Mouse (Mus musculus) adrenal gland (tissue): ENCODE measurements at regions not wholly inside any gene's neighbourhood (a gene's known extent, or its start where the extent isn't known, plus 50 kb on each side); places are given as distances from the start of the nearest gene placed in this dataset.

Experiments
- intact Hi-C: fragments of 180-260 bp; cut with DNase I; formaldehyde crosslinking; loops from one replicate; pipeline ENCODE4 v1.15.1; 2025

DNA sequence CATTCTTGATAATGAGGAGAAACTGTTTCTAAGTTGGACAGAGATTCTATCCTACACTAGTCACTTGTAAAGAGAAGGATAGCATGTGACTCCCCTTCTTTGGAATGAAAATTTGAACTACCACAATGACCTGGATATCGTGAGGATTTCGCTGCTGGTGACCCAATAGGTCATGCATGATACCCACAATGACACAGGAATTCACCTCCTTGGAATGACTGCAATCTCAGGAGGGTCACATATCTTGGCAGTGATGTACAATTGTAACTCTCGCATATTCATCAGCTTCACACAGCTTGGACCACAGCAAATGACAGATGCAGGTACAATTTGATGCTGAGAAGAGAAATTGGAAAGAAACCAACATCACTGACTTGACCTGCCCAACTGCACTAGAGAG is 210.9 kb upstream of the Cd180 start:
- intact Hi-C loops = no loop called here

GRCm38 (mm10) chr13:102487416-102488097 is 205.8 kb upstream of the Cd180 start:
- intact Hi-C loops = no loop called here

- intact Hi-C loops = no loop called here
Measured at GRCm38 (mm10) chr13:102491370-102491769, 202.0 kb upstream of the Cd180 start.

GRCm38 (mm10) chr13:102504157-102504947 is 189.0 kb upstream of the Cd180 start:
- intact Hi-C loops = no loop called here

GRCm38 (mm10) chr13:102507226-102507625 is 186.1 kb upstream of the Cd180 start:
- intact Hi-C loops = no loop called here

DNA sequence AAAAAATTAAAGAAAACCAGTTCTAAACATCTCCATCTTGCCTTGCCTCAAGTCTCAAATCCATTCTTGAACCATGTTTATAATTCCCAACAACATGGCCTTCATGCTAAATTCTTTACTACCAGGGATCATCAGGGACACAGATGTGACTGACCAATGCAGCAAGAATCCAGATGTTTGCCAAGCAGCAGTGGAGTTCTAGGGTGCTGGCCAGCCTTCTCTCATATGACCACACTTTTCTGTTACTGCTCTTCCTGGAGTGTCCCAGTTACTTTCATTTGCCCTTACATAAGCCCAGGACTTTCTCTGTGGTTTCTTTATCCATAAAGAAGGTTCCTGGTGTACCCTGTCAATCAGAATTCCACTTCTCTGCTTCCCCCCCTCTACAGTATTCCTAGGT is 185.4 kb upstream of the Cd180 start:
- intact Hi-C loops = no loop called here

- intact Hi-C loops = no loop called here
Measured at GRCm38 (mm10) chr13:102510733-102511279, 182.6 kb upstream of the Cd180 start.

GRCm38 (mm10) chr13:102518169-102518882 is 175.0 kb upstream of the Cd180 start:
- intact Hi-C loops = no loop called here

DNA sequence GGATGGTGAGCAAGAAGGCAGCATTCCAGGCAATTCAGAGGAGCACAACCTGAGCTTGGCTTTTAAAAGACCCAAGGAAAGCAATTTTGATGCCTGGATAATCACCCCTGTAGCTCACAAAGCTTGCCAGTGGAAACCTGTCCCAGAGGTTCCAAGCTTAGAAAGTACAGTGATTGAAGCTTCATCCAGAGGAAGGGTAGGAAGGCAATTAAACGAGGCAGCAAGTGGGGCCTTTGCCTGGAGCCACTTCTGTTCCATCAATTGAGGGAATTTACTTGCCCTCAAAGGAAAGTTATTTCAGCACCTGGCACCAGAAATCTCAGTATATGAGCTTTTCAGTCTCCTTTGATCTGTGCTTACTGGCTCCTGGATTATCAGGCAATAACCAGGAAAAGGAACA is 171.9 kb upstream of the Cd180 start:
- intact Hi-C loops = no loop called here

DNA sequence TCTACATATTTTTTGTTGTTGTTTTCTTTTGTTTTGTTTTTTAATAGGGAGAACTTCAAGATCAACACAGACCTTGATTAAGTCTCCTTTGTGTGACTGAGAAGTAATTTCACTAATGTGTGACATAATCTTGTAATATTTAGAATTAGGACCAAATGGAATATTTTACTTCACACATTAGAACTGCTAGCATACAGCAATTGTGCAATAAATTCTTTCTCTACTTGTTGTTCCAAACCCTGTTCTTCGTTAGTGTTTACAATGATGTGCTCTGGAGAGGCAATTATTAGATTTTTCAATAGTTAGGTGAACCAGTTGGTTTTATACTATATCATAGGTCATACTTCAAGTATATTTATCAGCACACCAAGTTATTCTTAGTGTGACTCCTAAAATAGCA is 171.3 kb upstream of the Cd180 start:
- intact Hi-C loops = no loop called here

GRCm38 (mm10) chr13:102526621-102527140 is 166.7 kb upstream of the Cd180 start:
- intact Hi-C loops = no loop called here

GRCm38 (mm10) chr13:102533784-102534183 is 159.6 kb upstream of the Cd180 start:
- intact Hi-C loops = no loop called here

GRCm38 (mm10) chr13:102537424-102538242 is 155.7 kb upstream of the Cd180 start:
- intact Hi-C loops = no loop called here

DNA sequence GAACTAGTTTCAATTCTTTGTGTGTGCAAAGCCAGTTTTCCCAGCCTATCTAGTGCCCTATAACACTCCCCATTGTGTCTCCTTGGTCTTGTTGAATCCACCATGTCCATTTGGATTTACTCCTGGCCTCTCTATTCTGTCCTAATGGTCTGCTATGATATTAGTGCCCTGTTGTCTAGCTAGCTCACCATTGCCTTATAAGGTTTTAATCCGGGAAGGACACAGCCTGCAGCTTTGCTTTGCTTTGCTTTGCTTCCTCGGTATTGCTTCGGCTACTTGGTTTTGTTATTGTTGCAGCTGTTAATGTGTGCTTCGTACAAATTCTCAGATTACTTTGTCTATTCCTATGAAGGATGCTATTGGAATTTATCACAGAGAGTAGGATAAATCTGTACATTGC is 152.9 kb upstream of the Cd180 start:
- intact Hi-C loops = no loop called here

DNA sequence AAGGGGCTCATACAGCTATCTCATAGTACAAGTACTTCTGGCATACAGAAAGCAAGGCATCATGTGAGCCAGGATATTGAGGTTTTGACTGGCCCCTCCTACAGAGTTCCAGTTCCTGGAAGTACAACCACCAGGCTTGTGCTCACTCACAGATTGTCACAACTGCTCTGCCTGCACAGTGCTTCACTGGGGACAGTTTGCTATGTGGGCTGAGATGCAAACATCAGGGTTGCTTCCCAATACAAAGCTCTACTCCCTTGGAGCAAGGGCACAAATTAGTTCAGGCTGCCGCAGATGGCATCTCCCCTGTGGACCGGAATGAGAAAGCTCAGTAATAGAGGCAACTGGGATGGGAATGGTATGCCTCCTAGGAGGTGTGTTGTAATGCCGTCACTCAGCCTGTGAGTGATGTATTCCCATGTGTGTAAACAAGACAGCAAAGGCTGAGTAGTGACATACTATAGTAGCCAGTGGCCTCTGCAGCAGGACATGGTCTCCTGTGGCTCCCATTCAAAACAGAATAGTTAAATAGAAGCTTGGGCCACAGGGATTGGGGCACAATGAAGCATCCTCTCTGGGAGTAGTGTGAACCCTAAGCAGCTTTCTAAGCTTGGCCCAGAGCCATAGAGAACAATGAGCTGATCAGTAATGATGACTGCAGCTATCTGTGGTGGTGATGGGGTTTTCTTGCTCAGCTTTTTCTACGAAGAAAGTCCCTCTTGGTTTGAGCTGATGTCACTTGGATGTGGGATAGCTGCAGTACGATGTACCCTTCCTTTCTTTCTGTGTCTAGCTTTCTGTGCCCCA is 148.8 kb upstream of the Cd180 start:
- intact Hi-C loops = no loop called here

- intact Hi-C loops = no loop called here
Measured at GRCm38 (mm10) chr13:102545845-102546615, 147.3 kb upstream of the Cd180 start.

DNA sequence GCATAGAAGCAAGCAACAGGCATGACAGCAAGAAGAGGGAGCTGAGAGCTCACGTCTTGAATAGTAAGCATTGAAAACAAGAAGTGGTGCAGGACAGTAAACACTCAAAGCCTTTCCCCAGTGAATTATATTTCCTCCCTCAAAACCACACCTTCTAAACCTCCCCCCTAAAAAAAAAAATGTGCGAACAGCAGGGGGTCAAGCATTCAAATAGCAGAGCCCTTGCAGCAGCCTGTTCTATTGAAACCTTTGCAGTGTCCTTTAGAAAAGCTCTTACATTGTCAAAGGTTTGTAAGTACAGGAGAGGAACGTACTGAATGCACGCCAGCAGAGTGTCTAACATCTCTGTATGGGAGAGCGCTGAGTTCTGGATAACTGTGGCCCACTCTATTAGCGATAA is 145.1 kb upstream of the Cd180 start:
- intact Hi-C loops = no loop called here

DNA sequence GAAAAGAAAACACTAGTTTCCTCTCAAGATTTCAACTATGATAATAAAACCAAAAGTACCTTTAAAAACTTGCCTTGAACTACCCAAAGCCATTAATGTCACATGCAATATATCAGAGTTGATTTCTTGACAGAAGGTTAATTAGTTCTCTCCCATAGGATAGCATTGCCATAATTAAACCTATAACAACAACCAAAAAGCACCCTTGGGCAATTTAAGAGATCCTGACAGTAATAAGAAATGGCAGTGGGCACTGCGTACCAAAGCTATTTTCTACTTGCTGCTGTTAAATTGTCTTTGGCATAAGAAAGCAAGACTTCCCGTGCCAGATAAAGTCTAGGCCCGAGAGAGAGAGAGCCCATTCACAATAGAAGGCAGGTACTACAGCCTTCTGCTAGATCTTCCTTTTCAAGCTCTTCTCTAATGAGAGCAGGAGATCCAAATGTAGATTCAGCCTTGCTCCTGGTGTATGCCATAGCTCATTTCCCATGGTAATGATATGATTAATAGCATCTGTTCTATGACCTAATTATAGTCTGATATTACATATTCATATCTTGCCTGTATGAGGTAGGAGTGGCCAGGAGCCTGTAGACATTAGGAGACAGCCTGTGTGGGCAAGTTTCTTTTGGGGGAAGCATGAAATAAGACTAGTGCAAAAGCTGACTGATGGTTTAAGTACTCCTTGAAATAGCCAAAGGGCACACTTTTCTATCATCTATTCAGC is 126.3 kb upstream of the Cd180 start:
- intact Hi-C loops = no loop called here

GRCm38 (mm10) chr13:102569580-102569979 is 123.8 kb upstream of the Cd180 start:
- intact Hi-C loops = no loop called here
